Mouse (Mus musculus): ENCODE measurements at regions not wholly inside any gene's neighbourhood (a gene's known extent, or its start where the extent isn't known, plus 50 kb on each side); places are given as distances from the start of the nearest gene placed in this dataset.

GRCm38 (mm10) chr2:115119429-115120205 lies 461.9 kb upstream of the BC052040 start:
- TF ChIP-seq POLR2A (IDR thresholded peaks at IDR 0.05; ENCODE audit: control insufficient read depth, low read depth, low read length) (no peak), CTCF (IDR thresholded peaks at IDR 0.05; ENCODE audit: control insufficient read depth, insufficient read depth, insufficient replicate concordance, low read depth, low read length) (no peak)

All from testis, adult 2 months (tissue).